Mouse (Mus musculus): ENCODE measurements at regions not wholly inside any gene's neighbourhood (a gene's known extent, or its start where the extent isn't known, plus 50 kb on each side); places are given as distances from the start of the nearest gene placed in this dataset.

DNA sequence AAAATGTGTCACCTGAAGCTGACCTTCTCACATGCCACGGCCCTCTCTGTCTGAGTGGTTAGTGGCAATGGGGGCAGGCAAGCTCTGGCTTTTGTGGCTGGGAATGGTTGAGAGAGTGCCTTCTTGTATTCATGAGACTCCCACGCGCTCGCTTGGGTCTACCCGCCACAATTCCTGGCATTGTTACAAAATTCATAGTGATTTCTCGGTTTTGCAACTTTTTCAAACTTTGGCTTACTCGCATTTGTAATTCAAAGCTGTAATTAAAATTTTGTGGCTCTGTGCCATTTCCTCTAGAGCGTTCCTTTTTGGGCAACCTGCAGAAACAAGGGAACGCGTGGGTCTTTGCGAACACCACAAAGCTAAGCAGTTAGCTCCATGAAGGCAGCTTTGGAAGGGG lies 186.3 kb downstream of the Pdgfra start:
- in situ Hi-C loops (cut with MboI, MseI), result loop anchor here (10.0 kb wide), 1 partner anchor 1164 kb away; no protein-coding TSS in a partner anchor

DNA sequence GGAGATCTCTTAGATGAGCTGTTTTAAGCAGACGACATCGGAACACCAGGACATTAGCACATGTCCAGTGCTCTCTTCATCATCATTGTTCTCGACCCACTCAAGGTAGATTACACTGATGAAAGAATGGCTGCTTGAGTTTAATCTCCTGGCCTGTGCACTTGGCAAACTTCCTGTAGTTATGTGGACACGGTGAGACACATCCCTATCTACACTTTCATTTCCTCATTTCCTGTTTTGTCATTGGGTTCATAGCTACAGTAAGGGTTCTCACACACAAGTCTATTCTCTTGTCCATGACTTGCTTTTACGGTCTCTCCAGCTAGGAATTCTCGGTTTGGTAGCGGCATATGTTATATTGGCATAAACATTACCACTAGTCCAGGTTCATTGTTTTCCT lies 190.5 kb downstream of the Pdgfra start:
- in situ Hi-C loops (cut with MboI, MseI), result no loop called here

DNA sequence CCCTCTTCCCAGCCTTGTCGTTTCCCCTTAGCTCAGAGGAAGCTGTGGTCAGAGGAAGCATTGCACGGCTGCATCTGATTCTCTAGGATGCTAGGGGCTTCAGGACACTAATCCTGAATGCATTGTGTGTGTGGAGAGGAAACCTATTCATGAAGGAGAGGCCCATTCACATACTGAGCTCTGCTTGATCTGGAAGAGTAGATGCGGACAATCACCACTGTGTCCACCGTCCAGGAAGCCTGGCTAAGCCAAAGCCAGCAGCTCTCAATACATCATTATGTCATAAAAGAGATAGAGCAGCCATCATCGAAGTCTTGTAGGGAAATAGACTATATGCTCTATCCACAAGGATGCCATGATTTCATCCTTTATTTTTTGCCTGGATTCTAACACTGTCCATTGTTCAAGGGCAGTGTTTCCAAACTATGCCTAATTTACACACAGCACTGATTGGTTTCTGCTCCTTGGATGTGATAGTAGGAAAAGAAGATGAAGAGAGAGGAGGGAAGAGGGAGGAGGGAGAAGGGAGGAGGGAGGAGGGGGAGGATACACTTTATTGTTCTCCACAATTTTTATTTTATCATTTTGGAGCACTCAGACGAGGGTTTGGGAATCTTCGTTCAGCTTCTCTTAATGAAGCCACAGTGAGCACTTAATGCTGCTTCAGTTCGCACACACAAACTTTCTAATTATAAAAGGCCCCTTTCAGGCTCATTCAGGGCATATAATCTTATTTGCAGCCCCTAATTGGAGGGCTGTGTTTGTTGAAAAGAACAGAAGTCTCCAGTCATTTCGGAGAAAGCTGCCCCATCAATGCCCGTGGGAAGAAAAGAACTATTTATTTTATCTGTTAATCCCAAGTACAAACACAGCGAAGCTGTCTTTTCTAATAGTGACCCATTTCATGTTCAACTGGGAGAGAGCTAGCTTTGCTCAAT lies 195.0 kb downstream of the Pdgfra start:
- in situ Hi-C loops (cut with MboI, MseI), result no loop called here

DNA sequence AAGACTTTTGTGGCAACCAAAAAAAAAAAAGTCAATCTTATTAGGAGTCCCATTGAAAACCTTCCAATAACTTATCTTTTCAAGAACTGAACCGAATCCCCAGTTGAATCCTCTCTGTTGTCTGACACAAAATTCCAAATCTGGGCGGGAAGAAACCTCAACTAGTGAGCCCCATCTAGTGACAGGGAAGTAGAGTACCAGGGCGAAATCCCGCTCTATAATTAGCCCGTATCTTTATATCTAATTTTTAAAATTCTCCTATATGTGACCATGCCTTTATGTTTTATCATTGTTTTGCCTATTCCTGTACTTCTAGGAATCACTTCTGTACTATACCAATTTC lies 195.7 kb downstream of the Pdgfra start:
- in situ Hi-C loops (cut with MboI, MseI), result no loop called here

DNA sequence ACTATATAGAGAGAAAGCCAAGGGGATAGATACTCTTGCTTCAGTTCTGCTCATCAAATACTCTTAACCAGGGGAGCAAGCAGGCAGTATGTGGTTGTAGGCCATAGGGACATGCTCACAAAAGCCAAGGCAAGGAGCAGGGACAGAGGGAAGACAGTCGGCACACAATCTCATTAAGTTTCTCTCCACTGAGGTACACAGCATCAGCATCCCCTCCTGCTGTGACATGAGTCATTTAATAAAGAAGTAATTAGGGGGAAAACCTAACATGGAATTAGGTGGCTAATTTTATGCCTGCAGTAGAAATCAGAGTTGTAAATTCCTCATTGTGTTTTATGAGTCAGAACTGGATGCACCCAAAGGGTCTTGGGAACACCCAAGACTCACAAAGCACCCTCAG lies 203.2 kb downstream of the Pdgfra start:
- in situ Hi-C loops (cut with MboI, MseI), result no loop called here

DNA sequence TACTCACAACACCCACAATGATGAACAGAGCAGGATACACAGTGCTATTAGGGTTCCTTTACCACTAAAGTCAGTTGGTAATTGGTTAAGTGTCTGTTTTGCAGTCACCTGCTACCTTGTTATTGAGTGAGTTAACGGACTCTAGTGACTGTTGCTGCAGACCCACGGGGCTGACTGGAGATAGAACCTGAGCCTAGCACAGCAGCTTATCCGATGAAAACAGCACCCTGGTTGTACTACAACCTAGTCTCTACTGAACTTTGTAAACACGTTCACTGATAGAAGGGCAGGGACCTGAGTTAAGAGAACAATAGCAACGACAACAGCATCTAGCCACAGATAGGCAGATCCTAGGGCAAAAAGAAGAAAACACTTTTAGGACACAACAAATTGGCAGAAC lies 206.8 kb downstream of the Pdgfra start:
- in situ Hi-C loops (cut with MboI, MseI), result no loop called here

DNA sequence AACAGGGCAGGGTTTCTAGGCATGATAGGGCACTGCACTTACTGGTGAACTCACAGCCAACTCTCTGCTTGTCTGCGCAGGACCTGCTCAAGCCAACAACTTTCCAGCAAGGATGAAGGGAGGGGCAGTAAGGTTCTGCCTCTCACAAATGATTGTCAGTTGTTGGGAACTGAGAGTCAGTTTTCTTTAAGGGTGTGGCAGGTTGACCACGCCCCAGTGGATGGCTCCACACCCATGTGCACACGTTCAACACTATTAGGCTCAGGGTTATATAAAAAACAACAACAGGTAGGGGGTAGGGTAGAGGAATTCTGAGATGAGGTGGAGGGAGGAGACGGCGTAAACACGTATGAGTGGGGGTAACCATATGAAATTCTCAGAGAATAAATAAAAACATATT lies 210.9 kb upstream of the Kit start:
- in situ Hi-C loops (cut with MboI, MseI), result no loop called here

DNA sequence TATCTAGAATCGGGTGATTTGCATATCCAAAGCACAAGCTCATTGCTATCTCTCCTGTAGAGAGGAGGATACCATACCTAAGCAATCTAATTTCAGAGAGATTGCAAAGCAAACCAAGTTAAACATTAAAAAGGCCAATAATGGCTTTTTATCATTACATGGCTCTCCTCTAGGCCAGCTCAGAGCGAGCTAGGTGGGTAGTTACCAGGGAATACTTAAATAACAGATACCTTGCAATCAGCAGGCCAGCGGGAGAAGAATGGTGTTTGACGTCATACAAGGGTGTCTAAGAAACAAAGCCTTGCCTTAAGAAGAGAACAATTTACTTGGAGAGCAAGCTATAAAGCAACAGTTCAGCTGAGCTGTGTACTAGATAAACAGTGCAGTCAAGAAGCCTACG lies 207.4 kb upstream of the Kit start:
- in situ Hi-C loops (cut with MboI, MseI), result no loop called here

DNA sequence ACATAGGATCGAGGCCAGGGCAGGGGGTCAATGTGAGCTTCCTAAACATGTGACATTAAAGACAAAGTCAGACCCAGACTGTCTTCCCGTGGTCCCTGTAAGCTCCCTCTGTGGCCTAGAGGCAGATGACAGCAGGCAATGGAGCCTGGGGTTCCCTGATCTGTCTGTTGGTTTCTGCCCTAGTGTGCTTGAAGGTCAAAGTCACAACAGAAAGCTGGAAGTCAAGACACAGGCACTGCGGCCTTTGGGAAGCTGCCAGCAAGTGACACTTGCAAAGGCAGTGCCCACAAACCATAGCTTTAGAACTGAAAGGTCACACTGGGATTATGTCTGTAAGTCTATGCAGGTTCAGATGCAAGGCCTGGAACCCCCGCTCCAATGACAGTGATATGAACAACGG lies 206.0 kb upstream of the Kit start:
- in situ Hi-C loops (cut with MboI, MseI), result no loop called here

DNA sequence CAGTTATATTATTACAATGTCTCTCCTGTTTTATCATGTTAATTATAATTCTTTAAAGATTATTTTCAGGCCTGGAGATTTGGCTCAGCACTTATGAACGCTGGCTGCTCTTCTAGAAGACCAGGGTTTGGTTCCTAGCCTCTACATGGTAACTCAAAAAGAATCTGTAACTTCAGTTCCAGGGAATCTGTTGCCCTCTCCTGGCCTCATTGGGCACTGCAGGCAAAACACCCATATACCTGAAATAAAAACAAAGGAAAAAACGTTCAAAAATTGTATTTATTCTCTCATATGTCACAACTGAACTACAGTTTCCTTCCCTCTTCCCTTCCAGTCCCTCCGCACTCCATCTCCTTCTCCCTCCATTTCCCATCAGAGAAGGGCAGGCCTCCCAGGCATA lies 201.9 kb upstream of the Kit start:
- in situ Hi-C loops (cut with MboI, MseI), result no loop called here

DNA sequence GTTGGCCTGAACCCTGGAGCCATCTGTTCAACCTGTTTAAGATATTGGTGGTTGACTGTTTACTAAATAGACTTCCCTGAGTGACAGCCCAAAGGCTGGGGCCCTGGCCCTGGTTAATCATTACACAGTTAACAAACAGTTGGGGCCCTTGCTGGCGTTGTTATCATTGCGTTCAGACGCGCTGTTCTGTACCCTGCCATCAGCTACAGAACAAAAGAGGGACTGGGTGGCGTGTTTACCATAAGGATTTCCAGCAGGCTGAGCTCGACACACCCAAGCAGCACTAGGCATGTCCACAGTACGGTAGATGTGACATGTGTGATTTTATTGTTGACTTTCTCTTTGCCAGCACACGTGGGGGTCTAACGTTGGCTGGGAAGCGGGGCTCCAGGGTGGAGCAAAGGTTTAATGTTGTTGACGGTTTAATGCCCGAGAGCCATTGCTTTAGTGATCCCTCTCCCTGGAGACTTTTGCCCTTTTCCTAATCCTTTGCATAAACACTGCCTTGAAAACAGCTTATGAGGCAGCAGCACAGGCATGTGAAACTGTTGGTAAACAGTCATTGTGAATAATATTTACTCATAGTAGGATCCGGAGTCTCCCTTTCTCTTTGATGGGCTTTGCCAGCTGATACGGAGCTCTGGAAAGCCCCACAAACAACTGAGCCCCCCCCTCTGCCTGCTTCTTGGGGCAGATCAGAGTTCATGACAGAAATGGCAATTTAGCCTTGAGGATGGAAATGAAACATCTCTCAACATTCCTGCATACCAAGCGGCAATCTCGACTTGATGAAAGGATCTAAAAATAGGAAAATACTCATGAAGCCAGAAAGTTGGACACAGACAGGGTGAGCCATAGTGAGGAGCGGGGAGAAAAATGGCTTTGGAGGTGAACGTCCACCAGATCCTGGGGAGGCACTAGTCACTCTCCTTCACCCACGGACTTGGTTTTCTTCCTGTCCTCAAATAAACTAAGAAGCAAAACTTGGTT lies 197.1 kb upstream of the Kit start:
- in situ Hi-C loops (cut with MboI, MseI), result no loop called here

DNA sequence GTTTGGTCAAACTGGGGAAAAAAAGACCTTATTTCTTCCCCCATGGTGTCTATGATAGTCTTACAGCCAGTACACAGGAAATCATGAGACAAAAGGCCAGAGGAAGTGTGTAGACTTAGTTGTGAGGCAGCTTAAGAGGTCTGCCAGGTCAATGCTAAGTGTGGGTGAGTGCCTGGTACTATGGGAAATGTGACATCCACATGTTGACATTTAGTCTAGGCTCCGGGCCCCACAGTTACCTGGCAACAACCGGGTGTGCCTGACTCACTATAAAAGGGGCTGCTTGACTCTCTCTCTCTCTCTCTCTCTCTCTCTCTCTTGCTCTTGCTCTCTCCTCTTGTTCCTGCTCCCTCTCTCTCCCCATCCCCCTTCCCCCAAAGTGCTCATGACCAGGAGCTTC lies 196.1 kb upstream of the Kit start:
- in situ Hi-C loops (cut with MboI, MseI), result no loop called here

DNA sequence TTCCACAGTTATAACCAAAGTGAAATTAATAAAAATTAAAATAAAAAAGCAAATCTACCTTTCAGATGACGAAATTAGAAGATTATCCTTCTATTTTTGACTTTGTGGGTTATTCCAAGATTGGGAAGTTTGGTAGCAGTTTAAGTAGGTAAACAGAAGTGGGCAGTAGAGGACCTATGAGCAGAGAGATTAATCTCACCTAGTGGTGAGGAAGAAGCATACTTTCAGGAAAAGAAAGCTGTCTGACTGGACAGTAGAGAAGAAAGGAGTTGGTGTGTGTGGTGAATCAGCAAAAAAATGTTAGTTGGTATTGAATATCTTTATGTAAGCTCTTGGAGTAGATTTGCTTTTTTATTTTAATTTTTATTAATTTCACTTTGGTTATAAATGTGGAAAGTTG lies 194.4 kb upstream of the Kit start:
- in situ Hi-C loops (cut with MboI, MseI), result no loop called here

DNA sequence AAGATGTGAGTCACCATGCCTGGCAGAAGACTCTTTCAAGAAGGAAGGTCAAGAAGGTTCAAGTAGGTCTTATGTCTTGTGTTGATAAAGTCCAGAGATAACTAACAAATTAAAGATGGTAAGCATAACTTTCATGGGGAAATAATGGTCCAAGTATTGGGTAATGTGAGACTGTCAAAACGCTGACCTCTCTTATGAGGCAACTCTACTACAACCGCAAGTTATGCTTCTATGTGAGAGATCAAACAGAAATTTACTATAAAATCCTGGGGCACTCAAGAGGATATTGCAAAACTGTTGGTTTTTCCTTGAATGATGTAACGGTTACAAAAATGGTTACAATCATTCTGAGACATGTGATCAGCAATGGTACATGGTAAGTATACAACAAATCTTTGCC lies 192.6 kb upstream of the Kit start:
- in situ Hi-C loops (cut with MboI, MseI), result no loop called here

DNA sequence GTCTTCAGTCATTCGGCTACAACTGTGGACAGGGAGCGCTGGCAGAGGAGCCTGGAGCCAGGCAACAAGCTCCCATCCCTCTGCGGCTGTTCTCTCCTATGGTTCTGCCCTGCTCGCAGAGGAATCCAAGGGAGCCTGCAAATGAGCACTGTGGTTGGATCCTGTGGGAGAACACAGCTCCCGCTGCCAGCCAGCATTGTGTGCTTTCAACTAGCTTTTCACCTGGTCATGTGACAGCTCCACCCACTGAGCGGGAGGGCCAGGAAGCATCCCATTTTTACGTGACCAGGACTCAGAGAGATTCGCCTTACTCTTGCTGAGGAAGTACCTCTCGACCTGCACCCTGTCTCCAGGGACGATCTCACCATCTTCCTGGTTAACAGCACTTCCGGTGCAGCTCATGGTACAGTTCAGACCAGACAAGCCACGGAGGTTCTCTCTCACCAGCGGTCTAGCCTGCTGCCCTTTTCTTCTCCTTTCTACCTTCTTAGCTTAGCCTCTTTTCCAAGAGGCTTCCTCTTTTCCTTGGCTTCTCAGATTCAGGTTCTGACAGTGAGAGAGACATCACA lies 186.7 kb upstream of the Kit start:
- in situ Hi-C loops (cut with MboI, MseI), result no loop called here

DNA sequence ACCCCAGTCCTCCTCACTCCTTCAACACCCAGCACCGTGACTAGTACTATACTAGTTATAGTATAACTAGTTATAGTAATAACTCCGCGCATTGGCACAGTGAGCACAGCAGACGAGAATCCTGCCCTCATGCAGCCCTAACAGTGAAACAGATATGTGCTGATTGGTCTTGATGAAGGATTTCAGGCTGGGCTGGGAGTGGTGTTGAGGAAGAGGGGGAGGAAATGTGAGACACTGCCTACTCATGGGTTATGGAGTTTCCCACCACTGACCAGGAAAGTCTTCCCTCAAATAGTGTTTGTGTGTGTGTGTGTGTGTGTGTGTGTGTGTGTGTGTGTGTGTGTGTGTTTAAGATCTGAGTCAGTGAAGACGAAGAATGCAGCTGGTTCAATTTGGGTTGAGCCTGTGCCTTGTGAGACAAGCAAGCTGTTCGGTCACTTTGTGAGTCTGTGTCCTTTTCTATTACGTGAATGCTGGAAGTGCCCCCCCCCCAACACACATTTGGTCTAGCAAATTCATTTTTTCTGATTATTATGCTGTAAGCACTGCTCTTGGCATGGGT lies 185.9 kb upstream of the Kit start:
- in situ Hi-C loops (cut with MboI, MseI), result no loop called here

DNA sequence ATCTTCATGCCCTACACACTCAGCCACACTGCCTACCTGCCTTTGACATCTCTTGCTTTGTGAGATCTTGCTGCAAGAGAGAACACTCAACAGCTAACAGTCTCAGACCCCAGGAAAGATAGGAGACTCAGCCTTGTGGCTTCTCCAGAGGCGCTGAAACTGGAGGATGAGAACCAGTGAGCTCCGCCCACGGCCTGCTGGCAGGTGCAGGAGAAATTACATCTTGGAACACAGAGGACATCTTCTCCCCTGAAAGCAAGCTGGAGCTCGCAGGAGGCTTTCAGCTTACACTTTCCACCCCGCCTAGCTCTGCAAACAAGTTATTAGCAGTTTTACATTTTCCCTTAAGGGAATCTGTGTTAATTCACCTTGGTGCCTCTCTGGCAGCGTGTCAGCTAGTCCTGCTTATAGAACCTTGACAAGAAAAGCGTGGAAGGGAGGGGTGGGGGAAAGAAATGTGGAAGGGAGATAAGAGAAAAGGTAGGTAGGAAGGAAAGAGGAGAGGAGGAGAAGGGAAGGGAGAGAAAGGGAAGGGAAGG lies 185.2 kb upstream of the Kit start:
- in situ Hi-C loops (cut with MboI, MseI), result no loop called here

DNA sequence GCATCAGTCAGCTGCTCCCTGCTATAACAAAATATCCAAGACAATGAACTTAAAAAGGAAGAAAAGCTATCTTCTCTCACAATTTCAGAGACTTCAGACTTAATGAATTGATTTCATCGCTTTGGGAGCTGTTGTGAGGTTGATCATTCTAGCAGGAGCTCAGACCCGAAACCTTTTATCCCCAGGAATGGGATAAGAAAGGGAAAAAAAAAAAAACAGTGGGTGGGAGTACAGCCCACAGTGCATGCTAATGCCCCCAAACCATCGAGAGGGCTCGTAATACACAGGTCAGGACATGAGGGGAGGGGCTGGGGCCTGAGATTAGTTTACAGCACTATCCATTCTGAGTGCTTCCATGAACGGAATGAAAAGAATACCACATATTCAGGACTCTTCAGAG lies 175.9 kb upstream of the Kit start:
- in situ Hi-C loops (cut with MboI, MseI), result no loop called here

DNA sequence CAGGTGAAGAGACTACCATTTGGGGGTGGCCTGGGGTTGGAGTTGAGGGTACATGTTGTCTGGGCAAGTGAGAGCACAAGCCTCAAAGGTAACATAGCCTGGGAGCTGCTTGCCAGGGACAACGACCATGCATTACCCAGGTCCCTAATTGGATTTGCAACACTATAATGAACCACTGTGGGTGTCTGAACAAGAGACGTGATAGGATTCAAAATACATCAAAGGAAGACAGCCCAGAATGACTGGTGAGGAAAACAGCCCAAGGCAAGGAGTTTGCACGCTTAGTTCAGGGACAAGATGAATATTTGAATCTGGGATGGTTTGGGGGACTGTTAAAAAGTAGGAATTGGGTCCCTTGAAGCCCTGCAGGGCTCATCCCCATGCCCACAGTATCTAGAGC lies 173.0 kb upstream of the Kit start:
- in situ Hi-C loops (cut with MboI, MseI), result no loop called here

DNA sequence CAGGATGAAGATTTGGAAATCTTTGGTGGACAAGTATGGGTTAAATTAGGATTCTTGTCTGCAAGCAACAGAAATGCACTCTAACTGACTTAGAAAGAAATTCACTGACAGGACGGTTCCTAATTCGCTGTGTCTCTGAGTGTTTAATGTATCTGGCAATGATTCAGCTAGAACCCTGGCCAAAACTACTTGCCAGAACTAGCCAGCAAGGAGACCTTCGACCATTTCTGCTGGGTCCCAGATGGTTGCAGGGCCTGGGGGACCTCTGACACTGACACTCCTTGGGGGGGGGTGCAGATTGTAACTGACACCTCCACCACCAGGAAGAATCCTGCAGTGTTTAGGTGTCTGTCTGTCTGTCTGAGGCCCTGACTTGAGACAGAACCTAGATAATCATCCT lies 172.1 kb upstream of the Kit start:
- in situ Hi-C loops (cut with MboI, MseI), result no loop called here

DNA sequence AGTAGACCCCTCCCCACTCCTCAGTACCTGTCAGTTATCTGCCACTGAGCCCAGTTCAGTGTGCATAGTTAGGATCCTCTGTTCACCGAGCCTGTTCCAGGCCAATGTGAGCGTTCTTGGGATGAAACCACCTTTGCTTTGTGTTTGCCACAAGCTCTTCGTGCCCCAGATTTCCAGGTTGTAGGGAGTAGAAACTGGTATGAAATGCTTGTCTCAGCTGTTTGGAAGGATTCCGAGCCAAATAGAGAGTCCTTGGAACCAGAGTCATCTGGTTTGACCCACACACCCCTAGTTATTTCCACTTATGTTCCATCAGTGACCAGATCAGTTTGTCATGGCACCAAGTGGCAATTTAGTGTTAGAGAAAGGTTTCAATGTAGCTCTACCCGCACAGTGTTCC lies 171.2 kb upstream of the Kit start:
- in situ Hi-C loops (cut with MboI, MseI), result no loop called here
